Mouse (Mus musculus) CD4-positive, CD25-positive, alpha-beta regulatory T cell, adult 4 months (primary cell): ENCODE data around the gene Cltb. TPM values are rescaled to one million over a fixed set of nuclear protein-coding genes. Genes with fewer than 3 reads are reported as not detected.

ENCODE experiments used
- ATAC-seq: one replicate; pipeline ENCODE4 v1.8.0; 2017
- polyA plus RNA-seq, 2 experiments: library from polyadenylated mRNA; unstranded; fragments of 100-300 nt; shearing (Covaris generic); gene quantifications; one replicate each; pipeline ENCODE4 v1.2.1; 2017

The Cltb gene
- polyA plus RNA-seq, 2 experiments from 2014 or later = 15.6 to 16.2 TPM

DNA sequence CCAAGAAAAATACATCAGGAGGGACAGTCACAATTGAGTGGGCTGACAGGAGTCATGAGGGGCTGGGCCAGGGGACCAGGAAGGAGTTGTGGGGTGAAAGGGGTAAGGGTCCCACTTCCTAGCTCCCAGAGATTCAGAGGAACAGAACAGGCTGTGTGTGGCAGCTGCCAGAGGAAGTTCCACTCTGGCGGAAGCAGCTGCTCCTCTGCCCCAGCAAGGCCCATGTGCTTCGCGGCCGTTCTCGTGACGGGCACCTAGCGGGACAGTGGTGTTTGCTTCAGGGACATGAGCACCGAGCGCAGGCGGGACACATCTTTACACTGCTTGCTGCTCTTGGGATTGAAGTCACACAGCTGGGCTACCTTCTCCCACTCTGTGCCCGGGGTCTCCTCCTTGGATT lies 17.5 kb downstream of the Cltb start:
- ATAC-seq = no peak

DNA sequence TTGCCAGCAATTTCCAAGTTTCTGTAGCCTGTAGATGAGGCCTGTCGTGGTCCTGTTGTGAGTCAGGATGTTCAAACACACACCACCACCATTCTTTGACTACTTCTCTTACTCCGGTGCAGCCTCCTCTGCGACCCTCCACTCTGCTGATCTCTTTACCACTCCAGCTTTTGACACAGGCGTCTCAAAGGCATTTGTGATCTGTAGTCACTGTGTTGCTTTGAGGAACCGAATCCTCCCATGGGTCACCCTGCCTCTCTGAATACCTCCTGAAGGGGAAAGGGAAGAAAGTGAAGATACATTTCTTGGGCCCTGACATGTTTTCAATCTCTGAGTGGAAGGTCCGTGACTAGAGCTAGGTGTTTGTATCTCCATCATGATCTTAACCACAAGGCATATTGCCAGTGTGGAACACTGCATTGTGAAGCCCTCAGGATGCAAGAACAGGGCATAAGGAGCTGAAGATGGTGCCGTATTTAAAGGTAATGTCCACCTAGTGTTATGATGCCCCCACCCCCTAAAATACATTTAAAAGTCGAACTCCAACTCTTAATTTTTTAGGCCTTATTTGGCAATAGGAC lies 19.3 kb downstream of the Cltb start:
- no peak for ATAC-seq

DNA sequence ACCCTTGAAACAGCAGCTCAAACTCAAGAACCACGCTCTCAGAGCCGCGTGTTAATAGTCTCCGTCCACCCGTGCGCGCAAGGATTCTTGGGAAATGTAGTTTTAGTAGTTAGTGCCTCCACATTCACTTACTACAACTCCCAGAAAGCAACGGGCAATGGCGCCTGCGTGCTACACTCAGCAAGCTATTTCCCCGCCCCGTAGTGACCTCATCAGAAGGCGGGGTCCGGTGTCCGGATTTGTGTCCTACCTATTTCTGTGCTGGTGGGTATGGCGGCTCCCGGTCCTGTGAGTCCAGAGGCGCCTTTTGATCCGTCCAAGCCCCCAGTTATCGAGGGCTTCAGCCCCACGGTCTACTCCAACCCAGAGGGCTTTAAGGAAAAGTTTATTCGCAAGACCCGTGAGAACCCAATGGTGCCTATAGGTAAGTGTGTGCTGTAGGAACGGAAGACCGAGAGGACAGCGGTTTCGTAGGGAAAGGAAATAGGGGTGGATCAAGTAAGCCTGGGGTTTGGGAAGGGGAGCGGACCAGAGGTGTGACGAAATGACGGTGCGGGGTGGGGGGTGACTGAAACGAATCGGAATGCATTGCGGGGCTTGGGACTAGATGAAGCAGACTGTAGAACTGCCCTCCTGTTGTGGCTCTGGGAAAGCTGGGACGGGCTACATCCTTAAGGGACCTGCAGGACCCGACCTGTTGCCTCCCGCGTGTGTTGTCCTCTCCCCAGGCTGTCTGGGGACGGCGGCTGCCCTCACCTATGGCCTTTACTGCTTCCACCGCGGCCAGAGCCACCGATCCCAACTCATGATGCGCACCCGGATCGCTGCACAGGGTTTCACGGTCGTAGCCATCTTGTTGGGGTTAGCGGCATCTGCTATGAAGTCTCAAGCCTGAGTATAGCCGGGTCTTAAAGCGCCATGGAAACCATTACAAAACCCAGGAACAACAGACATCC lies 20.9 kb downstream of the Cltb start, which contains the start of the genes Nop16 and Higd2a:
Gene Nop16, minus strand, starts transcription at position 95 of the 956 bp plus-strand sequence.
Gene Higd2a, plus strand, starts transcription at position 212 of the 956 bp plus-strand sequence.
- ATAC-seq = peak; percentile 98

DNA sequence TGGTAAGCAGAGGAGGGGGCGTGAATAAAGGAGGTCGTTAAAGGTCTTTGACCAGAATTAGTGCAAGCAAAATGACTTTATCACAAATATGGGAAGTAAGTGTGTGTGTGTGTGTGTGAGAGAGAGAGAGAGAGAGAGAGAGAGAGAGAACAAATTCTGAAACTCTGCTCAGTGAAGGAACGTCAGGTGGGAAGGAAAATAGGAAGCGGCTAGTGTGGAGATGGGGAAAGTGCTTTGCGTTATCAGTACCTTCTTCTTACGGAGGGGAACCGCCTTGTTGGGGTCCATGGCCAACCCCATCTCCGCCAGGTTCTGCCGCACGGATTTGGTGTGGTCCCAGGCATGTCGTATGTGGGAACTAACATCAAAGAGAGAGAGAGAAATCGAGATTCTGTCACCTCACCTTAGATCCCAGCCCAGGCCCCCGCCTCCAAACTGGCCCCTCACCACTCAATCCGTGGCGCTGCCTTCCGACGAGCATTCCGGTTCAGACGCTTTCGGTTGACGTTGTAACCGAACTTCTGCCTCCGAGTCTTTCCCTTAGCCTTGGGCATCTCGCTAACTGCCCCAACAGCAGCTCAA lies 21.6 kb downstream of the Cltb start:
- ATAC-seq = peak; percentile 12

DNA sequence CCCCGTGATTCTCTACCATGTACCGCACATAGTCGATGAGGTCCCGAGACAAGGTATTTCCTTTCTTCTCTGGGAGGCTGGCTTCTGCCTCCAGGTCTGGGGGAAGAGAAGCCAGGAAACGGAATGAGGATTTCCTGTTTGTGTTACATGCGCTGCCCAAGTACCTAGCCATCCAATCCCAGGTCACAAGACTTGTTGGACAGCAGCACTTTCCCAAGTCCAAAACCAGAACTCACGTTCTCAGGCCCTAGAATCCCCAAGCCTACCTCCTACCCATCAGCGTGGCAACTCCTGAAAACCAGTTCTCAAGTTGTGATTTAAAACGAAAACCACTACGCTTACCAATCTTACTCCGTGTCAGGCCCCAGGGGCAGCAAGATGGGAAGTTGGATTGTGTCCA lies 25.3 kb downstream of the Cltb start:
- no peak for ATAC-seq

DNA sequence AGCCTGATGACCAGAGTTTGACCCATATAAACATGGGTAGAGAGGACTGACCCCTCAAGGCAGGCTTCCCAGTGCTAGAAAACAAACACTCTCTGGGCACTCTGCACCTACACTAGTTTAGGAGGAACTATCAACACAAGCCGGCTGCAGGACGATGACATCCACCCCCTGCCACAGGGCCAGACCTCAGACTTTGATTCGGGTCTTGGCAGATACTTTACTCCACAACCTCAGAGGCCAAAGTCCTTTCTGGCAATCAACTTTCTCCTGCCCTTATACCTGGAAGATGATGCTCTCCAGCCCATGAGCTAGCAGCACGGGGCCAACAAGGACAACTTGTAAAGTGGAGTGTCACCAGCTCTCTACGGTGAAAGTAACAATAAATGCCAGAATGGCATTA lies 28.3 kb downstream of the Cltb start:
- ATAC-seq = no peak

DNA sequence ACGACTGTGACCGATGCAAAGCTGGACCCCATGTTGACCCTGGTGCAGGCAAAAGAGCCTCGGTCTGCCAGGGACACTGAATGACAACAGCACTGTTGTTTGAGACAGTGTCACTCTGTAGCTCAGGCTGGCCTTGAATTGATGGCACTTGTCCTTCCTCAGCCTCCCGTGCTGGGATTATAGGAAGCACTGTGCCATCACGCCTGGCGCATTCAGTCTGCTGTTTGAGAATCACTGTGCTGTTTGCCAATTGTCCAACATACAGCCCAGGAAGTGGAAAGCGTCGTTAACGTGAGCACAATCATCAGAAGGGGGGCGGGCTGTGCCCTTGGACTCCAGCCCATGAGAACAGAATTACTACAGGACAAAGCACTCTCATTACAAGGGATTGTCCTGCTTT lies 29.0 kb downstream of the Cltb start:
- ATAC-seq = no peak

DNA sequence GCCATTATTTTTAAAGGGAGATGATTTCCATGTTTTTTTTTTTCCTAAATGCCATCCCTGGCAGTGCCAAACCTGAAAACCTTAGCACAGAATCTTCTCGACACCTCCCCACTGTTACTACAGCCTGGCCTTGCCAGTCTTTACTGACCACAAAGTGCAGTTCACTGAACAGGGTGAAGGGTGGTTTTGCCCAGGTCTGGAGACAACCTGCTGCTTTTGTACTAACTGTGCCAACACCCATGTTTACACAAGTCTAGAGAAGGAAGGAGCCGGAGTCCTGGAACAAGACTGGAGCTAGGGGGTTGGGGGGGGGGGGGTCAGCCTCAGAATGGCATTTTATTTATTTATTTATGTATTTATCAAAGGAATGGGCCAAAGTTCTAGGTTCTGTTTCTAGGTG lies 29.8 kb downstream of the Cltb start:
- ATAC-seq = no peak

DNA sequence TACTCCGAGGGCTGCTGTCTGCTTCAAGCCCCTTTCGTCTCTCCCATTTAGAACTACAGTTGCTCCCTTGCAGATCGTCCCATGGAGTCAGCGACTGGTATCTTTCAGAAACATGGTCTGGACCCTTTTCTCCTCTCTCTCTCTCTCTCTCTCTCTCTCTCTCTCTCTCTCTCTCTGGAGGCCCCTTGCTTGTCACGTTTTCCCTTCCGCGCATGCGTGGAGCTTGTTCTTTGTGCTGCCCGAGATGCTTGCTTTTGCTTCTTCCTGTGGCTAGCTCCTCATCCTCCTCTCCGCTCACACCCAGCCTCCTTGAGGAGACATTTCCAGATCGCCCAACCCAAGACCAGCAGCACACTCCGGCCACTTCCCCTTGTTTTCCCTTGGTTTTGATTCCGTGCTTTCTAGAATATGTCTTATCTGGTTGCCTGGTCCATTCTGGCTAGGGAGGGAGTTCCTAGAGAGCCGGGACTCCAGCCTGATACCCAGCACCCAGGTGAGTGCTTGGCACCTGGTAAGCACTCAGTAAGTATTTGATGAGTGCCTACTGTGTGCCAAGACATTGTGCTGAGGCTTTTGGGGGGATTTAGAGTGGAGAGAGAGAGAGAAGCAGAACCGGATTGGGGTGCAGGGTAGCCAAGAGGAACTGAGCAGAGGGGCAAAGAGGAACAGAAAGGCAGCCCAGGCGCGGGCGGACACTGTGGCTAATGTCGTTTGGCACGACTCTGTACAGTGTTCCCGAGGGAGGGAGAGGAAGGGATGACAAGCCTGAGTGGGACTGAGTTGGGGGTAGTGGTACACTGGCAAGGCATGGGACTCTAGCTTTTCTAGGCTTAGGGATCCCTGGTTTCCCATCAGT lies 33.3 kb downstream of the Cltb start:
- no peak for ATAC-seq

DNA sequence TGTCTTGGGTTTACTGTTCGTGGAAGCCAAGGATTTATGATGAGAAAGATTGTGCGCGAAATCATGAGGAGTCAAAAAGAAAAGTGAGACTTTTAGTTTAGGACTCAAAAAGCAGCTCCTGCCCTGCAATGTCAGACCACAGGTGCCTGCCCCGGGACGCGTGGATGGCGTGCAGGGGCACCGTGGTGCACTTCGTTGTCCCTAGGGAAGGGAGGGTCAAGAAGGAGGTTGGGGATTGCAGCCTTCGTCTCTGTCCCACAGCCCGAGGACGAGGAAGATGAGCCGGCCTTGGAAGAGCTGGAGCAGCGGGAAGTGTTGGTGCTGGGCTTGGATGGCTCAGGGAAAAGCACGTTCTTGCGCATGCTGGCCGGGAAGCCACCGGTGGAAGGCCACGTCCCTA lies 35.7 kb downstream of the Cltb start:
- ATAC-seq = peak; percentile 10

DNA sequence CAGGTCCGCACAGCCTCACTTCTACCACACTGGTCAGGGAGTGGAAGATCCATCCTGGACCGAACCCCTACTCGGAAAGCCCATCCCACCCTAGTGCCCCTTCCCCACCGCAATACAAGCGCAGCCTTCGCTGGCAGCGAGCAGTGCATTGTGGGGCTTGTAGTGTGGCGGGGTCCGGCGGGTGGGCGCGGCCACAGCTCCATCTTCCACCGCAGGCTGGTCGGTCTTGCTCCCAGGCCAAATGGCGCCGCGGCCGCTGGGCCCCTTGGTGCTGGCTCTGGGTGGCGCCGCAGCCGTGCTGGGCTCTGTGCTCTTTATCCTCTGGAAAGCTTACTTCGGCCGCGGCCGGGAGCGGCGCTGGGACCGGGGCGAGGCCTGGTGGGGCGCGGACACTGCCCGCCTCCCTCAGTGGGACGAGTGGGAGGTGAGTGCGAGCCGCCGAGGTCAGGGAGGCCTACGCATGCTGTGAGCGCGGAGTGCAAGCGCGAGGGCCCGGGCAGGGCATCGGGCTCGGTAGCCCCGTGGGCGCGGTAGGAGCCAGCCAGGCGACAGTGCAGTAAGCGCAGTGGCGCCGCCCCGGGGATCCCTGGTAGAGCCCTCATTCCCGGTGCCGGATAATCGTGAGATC lies 36.2 kb downstream of the Cltb start, which contains the start of gene Arl10:
Gene Arl10, plus strand, starts transcription at position 162 of the 628 bp plus-strand sequence.
- ATAC-seq = peak; percentile 68

DNA sequence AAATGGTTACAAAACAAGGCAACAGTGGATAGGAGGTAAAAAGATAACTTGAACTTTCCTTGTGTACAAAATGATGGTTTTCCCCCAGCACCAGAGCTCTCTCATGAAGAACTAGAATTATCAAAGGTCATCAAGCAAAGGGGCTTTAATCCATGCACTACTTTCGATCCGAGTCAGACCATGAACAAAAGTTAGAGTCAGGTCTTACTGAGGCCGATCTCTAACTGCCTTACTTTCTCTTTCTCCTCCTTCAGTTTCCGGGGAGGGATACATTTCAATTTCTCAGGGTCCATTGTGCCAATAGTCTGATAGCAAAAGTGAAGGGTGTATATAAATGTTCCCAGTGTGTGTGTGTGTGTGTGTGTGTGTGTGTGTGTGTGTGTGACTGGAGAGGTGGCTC lies 38.5 kb downstream of the Cltb start:
- ATAC-seq = peak; percentile 60

DNA sequence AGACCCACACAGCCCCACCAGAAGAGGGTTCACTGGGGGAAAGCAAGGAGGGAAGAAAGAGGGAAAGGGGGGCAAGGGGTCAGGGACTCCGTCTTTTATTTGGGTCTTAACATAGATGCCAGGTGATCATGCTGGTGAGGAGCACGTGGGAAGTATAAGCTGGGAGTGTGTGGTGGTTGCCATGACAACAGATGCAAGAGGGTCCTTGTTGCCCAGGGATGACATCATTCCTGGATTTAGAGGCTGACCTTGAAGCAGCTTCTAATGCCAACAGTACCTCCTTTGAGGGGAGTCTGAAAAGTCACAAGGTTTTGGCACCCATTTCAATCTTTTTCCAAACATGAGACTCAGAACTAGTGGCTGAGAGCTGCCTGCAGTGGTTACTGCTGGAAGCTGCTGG lies 39.5 kb downstream of the Cltb start:
- ATAC-seq = no peak

DNA sequence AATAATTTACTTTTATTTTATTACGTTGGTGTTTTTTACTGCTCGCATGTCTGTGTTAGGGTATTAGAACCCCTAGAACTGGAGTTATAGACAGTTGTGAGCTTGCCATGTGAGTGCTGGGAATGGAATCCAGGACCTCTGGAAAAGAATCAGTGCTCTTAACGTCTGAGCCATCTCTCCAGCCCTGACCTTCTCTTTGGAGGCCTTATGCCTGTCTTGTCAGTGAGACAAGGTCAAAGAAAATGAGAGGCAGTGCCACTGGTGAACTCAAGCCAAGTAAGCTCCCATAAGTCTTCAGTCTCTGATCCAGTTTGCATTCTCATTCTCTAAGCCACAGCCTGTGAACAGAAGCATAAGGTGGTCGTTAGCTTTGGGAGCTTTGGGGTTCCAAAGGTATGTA lies 40.4 kb downstream of the Cltb start:
- no peak for ATAC-seq

DNA sequence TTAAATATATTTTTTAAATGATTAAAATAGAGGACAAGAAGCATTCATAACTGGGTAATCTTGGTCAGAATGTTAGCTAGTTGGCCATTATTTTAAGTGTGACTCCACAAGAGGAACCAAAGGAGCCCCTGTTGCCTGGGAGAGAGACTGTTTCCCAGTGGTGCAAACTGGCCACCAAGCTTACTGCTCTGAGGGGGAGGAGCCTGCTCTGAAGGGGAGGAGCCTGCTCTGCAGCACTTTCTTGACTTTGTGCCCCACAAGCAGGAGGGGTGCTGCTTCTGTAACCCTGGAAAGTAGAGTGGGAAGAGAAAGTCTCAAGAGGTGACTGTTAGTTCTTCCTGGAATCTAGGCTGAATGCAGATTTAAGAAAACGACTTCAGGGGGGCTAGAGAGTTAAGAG lies 41.9 kb downstream of the Cltb start:
- ATAC-seq = no peak

DNA sequence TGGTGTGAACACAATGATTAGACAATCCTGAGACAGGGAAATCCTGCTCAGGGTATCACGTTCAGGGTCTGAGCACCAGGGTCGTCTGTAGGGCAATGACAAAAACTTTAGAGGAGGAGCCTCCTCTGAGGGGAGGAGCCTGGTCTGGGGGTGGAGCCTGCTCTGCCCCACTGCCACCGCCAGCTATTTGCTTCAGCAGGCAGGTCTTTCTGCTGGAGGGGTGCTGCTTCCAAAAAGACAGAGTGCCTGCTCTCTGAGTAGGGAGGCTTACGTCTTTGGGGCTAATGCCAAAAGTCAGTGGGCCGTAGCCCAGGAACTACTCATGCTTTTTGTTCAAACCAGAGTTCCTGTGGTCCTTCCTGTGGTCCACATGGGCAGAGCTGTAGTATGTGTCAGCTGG lies 42.8 kb downstream of the Cltb start:
- no peak for ATAC-seq

DNA sequence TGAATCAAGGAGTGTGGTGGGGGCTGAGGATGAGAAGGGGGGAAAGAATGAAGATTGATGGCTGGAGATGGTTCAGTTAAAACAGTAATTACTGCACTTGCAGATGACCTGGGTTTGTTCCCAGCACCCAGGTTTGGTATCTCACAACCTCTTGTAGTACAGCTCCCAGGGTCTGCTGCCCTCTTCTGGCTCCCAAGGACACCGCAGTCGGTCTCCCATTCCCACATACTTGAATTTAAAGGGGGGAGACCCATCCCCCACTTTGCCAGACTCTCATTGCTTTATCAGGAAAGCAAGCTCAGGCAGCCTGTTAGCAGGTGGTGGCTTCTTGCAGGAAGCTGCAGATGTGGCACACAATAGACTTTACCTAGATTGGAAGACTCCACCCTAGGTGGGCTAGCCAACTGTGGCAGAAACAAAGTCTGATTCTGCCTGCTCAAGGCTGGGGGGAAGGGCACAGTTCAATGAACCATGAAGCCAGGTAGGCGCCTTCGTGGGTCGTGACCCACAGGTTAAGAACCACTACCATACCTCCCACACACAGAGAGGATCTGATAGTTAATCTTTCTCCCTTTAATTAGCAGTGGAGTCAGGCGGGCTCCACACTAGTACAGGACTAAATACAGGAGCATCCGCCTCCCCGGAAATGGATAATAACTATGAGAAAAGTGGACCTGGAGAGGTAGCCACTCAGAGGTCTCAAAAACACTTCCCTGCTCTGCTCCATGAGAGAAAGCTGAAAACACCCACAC lies 45.4 kb downstream of the Cltb start:
- ATAC-seq = no peak

DNA sequence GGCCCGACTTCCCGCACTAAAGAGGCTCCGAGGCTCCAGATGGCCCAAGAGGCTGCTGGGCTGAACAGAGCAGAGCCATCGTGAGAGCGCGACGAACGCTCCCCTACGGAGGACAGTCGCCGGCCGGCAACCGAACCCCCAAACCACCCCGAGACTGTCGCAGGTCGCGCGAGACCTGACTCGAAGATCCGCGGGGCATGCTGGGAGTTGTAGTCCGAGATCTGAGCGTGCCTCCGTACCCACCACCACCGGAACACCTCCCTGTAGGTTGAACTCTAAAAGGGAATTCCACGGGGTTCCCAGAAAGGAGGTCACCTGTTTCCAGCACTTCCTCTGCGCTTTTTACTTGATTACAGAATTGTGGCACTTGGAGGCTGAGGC lies 46.0 kb downstream of the Cltb start, which contains the start of gene 4833439L19Rik:
Gene 4833439L19Rik, minus strand, starts transcription at position 235 of the 381 bp plus-strand sequence.
- ATAC-seq = peak; percentile 98

DNA sequence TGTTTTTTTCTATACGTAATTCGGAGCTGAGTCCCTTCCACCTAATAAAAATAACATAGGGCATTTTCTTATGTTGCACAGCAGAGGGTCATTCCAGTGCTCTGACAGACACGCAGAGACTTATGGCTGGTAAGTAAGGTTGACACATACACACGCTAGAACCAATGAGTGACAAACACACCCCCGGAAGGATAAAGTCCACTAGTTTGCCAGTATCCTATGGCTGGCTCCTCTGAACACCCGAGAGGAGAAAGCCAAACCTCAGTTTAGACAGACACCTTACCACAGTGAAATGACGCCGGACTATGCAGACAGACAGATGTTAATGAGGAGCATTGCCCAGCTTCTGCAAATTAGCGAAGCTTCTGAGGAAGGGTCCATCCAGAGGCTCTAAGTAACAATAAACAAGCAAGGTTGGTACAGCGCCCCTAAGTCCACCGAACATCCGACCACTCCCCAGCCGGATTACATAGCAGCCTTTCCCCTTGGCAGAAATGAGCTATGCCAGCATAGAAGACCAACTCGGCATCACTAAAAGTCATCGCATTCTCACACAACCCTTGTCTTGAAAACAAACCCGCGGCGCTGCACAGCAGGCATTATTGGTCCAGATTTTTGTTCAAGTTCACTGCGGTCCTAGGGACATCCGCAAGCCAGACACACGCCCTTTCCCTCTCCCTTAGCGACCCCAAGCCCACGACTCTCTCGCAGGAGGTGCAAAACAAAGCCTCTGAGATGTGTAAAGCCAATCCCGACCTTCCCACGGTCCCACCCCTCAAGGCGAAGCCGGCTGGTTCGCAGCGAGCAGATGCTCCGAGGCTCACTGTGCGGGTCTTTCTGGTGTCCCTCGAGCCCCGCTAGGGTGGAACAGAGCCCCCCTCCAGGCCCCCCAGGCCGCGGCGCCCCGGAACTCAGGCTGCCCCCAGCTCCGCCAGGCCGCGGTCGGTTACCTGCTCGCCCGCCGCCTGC lies 46.6 kb downstream of the Cltb start:
- peak; percentile 10 for ATAC-seq

DNA sequence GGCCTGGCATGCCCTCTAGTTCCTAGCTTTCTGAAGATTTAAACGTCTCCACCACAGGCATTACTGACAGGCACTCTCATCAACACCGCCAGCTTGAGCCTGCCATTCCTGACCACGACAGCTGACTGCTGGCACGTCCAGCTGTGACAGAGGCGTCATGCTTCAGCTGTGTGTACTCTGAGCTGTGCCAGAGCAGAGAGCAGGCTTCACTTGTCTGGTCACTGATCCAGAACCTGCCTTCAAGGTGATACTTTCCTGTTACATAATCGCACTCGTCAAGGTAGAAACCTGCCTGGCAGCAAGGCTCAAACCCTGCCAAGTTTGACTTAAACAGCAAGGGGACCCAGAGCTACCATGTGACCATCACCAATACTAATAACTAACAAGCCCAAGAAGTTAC lies 48.6 kb downstream of the Cltb start:
- ATAC-seq = no peak
